Mouse (Mus musculus) liver, embryonic 14.5 days (tissue): ENCODE measurements around the gene Hist2h2ac.
"Not testable (repeated sequence)": the region's sequence is repeated elsewhere in the genome, so short reads cannot be mapped to it uniquely, and the experiment has no call there.

Source experiments
- CTCF ChIP-seq: IDR thresholded peaks from 2 replicates; pipeline ENCODE4 v1.5.1; 2016; ENCODE audit warnings: antibody characterized with exemption, low read depth, control low read depth
- EP300 ChIP-seq: IDR thresholded peaks from 2 replicates; pipeline ENCODE4 v1.6.1; 2016; ENCODE audit warnings: antibody characterized with exemption, low read depth

DNA sequence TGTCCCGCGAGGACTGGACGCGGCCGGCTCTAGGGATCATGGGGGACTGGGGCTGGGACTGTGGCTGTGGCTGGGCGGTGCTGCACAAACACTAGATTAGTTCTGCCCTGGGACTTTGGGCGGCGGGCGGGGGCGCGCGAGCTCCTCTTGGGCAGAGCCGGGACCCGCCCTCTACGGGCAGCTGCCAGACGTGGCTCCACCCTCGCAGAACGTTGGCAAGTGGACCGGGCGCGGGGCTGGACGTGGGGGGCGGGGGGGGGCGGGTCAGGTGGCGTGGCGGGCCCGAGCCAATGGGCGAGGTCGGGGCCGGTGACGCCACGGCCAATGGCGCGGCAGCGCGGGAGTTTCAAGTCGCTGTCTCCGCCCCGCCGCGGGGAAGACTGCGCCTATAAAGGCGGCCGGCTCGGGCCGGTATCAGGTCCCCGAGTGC, 25.8 kb upstream of the Hist2h2ac start, which contains the start of gene Hist2h3c1:
- not testable (repeated sequence) for TF ChIP-seq CTCF, EP300
